17 mouse cellular contexts compared by ENCODE assay signal in the genomic region with DNA sequence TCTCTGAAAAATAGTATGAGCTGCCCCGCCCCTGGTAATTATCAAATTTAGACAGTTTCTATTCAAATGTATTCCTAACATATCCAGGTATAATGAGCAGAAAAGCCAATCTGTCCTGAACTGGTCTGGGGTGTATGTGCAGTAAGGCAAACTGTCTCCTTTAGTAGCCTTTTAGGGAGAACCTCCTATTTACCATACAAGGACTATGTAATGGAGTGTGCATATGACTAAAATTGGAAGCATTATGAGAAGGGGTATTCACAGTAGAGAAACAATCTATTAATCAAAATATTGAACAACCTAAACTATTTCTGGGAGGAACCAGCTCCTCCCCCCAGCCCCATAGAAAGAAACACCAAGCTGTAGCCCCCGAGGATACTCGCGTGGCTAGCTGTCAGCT. TPM values are rescaled to one million over a fixed set of nuclear protein-coding genes. Genes with fewer than 3 reads are reported as not detected.
"Had no signal": no experiment of that assay in that cellular context is flagged by ENCODE, and none has a peak within 500 bp of the region (broad histone marks: within the 10 kb centered on the region; RNA-seq: fewer than 3 reads in every experiment).

No protein-coding gene starts in this region.

- DNase-seq: kidney, adult 18-20 months; kidney, adult 9 months; kidney, postnatal 14 days; kidney, postnatal 4 days; lung, adult 2 months; lung, postnatal 14 days; midbrain, embryonic 14.5 days; thymus, adult 18-20 months; thymus, postnatal 36 days had no signal

- H3K27ac ChIP-seq: liver, embryonic 14.5 days had no signal

- ATAC-seq: inflammation-experienced regulatory T-cells, adult 6 months had no signal

- H3K4me2 ChIP-seq: midbrain, embryonic 11.5 days had no signal

- H3K9ac ChIP-seq: liver, embryonic 14.5 days had no signal

RNA-seq across cellular contexts. Expression of a gene that starts 14.3 kb away (rescaled TPM):
- polyA plus RNA-seq: inflammation-experienced regulatory T-cells, adult 6 months; limb, embryonic 11.5 days; lung, embryonic 16.5 days; midbrain, embryonic 14.5 days; midbrain, postnatal 0 days; neural tube, embryonic 14.5 days; small intestine, adult 2 months had no signal
